Mouse (Mus musculus) MN1 (cell line): ENCODE data around the gene Cherp.

Experiments
- DNase-seq: peaks from one replicate; pipeline ENCODE4 v3.0.0-alpha.2; 2016; ENCODE audit warnings: low spot score

Gene Cherp

DNA sequence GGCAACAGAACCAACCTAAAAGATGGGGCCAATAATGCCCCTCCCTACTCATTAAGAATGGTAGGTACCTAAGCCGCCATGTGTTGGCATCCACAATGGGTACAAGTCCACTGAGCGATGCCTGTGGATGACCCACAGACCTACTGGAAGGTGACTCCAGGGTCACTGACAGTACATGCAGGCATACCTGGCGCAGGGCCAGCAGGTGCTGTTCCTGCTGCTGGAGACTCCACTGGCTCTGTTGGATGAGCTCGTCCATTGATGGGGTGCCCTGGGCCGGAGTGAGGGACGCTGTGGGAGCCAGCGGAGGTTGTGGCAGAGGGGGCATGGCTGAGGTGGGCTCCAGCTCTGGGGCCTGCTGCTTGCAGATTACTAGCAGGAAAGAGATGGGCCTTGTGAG, 4.3 kb downstream of the Cherp start:
- DNase-seq: no peak

DNA sequence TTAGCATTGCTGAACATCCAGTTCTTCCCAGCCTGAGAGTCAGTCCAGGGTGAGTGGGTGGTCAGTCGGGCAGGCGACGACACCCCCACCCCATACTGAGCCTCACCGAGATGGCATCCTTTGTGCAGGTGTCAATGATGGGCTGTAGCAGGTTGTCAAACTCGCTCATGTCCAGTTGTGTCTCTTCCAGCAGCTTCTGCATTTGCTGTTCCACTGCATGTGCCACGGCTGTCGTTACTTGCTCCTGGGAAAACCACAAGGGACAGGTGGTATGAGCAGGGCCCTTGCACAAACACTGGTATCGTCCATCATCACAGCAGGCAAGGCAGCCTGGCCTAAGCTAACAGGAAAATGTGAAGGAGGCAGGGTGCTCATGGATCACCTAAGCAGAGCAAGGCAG, 5.0 kb downstream of the Cherp start:
- DNase-seq: no peak

DNA sequence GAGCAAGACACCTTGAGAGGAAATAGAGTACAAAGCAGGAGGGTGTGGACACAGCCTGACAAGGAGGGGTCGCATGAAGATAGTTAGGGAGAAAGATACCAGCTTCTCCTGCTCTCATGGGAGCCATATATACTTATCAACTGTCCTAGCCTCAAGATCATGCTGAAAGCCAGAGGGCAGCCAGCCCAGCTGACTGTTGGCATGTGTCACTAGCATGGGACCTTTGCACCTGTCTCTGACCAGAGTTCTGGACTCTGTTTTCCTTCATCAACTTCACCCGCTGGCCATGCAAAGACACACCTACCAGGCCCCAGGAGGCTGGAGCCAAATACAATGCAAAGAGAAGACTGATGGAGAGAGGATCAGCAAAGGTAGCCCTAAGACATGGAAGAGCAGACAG, 5.8 kb downstream of the Cherp start:
- DNase-seq: no peak

DNA sequence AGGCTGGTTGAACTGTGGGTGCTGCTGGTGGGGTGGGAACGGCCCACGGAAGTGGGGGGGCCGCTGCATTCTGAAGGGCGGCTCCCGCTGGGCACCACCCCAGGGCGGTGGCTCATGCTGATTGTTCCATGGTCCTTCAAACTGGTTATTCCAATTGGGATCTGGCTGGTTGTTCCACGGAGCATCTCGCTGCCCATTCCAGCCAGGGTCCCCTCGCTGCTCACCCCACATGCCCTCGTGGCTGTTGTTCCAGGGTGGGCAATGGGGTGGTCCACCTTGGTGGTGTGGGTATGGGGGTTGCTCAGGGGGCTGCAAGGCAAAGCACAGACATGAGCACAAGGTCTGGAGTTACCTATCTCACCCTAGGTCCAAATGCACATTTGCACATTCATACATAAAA, 10.8 kb downstream of the Cherp start:
- DNase-seq: no peak

DNA sequence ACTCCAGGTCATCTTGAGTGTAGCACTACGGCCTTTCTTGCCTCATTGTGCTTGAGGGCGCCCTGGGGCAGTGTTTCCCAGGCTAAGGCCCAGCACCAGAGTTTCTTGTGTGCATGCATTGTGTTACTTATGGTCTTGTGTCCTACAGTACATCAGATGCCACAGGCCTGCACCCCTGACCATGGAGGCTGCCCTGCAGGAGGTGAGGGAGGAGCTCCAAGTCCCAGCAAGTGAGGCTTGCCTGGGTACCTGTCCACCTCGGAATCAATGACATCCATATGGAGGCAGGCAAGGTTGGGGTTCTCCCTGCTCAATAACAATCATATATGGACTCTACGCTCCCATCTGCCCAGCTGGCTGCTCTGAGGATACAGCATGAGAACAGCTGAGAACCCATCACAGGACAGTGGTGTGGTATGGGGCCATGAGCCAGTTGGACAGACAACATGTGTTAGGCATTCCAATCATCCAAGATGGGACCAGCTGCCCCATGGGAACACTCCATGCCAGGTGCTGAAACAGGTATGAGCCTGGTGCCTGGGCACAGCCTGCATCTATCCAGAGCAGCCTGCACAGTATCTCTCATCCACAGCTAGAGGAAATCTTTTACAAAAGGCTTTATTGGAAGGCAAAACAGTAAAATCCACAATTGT, 15.0 kb downstream of the Cherp start:
- DNase-seq: no peak

DNA sequence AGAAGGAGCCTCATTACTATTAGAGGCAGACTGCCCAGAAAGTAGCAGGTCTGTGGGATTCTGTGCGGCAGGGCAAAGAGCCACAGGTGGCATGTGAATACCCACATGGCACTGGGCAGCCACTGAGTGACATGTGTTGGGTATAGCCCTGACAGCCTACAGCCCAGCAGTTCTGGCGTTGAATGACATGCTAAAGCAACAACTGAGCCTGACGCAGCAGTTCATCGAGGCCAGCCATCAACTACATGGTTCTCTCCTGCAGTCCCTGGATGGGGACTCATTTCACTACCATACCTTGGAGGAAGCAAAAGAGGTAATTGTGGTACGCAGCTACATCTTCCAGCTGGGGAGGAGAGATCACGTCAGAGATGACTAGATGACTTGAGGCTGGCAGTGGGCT, 16.6 kb downstream of the Cherp start:
- no peak for DNase-seq

DNA sequence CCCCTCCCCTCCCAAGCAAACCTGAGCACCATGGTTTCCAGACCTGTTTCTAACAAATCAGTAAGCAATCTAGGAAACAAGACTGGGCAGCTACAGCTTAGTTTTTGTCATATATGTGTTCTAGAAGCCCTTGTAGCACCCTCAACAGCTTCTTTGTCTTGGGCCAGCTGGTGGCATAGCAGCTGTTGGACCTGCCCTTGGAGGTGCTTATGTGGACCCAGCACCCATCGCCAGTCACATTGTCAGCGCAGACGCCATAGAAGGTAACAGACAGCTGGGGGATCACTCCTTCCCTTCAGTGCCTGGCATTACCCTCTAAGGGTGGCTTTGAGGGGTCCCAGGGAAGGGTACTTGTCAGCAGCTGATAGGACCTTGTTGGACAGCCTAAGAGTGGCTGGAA, 17.2 kb downstream of the Cherp start:
- DNase-seq: no peak

DNA sequence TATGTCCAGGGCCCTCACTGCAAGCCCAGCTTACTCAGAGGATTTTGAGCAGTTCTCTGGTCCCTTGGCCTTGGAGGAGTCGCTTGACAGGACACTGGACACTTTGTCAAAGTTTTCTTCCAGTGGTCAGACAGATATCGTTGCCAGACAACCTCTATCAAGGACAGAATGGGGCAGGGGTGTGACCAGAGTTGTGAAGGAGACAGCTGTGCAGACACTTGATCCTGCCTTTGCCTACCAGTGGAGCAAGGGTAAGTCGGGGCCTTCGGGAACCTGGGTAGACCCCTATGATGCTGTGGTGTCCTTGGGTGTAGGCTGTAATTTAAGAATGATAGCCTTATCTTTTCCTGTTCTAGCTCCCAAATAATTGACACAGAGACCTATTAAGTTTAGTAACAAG, 19.7 kb downstream of the Cherp start:
- DNase-seq: no peak

DNA sequence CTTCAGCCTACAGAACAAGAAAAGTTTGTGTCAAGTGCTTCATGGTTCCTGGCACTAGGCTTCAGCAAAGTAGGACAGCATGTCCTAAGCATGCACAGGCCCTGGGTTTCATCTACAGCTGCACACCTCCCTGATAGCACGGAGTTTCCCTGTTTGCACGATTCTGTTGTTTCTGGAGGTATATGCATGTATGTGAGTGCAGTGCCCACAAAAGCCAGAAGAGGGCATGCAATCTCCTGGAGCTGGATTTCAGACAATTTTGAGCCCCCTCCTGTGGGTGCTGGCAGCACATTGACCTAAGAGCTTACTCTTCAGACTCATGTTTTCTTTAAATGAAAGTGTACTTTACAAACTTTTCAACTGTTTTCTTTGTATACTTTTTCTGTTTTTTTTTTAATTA, 21.1 kb downstream of the Cherp start:
- no peak for DNase-seq

DNA sequence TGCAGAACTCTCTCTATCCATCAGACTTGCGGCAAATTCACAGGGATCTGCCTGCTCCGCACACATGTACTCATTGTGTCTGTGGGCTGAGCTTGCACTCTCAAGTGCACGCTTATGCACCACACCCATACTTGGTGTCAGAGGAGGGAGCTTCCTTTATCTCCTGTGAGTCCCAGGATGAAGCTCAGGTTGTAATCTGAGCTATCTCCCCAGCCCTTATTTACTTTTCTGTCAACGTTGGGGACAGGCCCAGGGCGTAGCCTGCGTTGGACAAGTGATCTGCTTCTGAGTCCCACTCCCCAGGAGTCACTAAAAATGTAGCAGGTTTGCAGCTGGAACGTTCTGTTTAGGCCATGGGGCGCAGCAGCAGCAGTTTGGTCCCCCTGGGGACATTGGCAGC, 23.5 kb downstream of the Cherp start:
- no peak for DNase-seq

DNA sequence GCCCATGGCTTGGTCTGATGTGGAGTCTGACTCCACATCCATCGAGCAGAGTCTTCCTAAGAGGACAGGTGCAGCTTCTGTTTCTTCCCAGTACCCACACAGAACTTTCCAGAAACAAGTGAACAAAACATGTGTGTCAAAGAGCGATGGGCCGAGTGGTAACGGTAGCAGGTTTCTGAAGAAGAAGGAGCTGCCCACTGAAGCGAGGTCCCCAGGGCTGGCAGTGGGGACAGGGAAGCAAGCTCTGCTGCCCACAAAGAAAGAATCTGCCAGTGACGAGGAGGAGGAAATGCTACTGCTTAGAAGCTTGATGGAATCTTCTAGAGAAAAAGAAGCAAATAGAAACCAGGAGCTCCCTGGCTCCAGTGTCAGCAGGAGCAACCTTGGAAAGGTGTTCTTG, 30.0 kb downstream of the Cherp start:
- no peak for DNase-seq

DNA sequence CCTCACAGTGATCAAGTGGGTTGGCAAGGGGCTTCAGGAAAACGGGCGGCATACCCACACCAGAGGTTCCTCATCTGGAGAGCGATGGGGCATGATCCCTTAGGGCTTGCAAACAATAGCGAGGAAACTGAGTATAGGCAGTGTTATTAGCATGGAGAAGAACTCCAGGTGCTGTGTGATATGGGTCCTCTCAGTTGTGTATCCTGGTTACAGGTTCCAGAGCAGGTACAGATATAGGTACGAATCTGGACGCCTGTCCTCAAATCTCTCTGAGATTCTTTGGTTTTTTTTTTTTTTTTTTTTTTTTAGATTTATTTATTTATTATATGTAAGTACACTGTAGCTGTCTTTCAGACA, 31.1 kb downstream of the Cherp start:
- no peak for DNase-seq

DNA sequence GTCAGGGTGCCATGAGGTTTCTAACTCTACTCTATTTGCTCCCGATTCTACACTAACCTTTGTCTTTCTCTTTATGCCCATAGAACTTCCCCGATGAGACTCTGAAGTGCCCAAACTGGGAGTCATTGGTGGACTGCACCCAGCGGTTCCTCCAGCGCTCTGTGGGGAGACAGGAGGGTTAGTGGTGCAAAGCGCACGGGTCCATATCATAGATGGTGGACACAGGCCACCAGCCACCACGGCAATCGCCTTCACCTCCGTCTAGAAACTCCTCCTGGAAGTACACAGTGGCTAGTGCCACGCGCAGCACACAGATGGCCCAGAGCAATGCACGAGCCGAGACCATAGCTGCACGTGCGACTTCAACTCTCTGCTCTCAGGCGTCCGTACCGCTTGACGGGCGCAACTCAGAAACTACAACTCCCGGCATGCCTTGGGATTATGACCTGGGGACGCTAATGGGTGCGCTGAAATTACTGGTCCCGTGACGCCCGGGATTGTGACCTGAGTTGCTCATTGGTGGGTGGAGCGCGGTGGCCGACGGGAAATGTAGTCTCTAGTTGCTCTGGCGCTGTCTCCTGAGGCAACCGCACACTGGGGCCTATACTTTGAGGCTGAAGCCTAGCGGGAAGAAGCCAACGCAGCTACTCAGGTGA, 31.6 kb downstream of the Cherp start, which contains the start of the genes Calr3 and 1700030K09Rik:
Gene Calr3, minus strand, starts transcription at position 533 of the 656 bp plus-strand sequence.
Gene 1700030K09Rik, plus strand, starts transcription at position 543 of the 656 bp plus-strand sequence.
- DNase-seq: no peak

DNA sequence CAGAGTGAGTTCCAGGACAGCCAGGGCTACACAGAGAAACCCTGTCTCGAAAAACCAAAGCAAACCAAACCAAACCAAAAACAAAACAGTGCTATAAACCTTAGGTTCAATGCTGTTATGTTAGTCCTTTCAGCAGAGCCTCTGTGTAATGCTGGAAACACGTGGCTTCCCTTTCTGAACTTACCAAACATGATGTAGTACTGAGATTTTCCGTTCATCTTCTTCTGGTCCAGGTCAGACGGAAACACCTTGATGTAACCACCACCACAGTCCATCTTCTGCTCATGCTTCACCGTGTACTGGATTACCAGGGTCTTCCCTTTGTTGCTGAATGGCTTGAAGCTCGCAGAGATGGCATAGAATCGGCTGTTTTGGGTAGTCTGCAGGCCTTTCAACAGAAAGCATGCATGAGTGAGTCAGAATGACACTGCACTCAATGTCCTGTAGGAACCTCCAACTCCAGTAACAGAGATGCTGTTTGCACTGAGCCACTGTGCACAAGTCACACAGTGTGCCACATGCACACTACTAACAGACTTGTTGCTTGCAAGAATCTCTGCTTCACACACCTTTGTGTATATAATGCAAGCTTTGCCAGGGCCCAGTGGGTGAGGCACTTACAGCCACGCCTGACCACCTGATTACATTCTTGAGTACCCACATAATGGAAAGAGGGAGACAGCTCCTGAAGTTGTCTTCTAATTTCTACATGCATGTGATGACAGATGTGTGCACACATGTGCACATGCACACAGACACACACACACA, 36.6 kb downstream of the Cherp start:
- DNase-seq: no peak

DNA sequence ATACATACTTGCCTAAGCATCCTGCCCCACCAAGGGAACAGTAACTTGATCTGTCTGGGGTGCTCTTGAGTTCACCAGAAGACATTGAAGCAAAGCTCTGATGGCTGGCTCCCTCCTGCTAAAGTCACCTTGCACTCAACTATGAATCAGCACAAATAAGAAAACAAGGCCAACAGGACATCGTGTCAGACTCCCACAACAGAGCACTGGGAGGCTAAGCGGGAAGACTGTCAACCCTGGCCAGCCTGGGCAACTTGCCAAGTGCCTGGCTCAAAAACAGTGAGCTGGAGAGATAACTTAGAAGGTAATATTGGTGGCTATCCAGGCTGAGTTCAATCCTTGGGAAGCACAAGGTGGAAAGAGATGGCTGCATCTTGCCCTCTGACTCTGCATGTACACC, 40.1 kb downstream of the Cherp start:
- DNase-seq: peak; percentile 88

DNA sequence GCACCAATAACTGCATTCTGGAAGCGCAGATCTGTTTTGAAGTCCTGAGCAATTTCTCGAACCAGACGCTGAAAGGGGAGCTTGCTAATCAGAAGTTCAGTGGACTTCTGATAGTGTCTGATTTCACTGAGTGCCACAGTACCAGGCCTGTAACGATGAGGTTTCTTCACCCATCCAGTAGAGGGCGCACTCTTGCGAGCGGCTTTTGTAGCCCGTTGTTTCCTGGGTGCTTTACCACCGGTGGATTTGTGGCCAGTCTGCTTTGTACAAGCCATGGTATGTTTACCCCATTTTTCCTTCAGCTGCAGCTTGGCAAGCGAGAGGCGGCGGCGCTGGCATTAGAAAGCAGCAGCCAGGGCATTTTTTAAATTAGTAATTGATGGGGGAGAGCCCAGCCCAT, 45.4 kb downstream of the Cherp start:
- DNase-seq: no peak

DNA sequence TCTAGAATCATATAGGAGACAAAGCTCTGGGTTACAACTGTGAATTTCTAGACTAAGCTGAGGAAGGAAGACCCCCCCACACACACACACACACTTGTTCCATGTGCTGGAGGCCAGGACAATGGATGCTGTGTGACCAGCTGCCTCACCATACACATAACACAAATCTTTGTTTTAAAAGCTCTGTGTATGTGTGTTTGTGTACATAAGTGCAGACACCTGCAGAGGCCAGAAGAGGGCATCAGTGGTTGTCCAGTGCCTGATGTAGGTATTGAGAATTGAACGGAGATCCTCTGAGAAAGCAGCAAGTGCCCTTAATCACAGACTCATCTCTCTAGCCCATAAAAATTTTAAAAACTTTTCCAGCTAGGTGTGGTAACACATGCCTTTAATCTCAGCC, 52.1 kb downstream of the Cherp start:
- no peak for DNase-seq

DNA sequence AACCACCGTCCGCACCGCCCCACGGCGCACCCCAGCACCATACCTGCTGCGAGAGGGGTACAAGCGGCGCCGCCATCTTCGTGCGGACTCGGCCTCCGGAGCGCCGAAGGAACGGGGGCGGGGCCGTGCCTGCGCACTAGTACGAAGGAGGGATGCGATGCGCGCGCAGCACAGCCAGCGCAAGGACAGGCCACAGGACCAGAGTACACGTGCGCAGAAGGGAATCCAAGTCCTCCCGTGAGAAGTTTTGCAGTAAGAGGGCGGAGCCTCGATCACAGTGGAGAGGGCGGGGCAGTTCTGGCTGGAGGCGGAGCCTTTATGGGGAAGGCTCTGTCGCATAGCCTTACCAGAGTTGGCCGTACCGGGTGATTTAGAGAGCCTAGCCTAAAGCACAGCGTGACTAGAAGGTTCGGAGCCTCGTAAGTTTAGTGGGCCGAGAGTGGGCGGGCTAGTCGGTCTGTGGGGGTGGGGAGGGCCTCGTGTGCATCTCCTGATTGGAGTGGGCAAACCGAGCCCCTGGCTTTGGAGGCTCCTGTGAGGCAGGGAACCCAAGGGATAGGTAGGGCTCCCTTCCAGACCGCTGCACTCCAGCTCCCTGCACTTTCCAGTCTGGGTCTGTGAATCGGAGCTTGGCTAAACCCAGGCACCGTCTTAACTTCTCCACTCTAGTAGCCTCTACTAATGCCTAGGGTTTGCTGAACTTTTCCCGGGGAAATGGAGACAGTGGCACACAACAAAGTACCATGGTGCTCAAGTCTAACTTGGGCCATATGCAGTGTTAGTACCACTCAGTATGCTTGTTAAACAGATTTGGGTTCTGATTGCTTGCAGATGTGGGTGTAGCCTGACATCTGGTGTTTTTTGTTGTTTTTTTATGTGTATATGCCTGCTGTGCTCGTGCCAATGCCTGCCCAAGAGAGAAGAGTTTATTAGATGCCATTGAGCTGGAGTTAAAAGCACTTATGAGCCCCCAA, 53.4 kb downstream of the Cherp start, which contains the start of gene Eps15l1:
Gene Eps15l1, minus strand, starts transcription at position 99 of the 974 bp plus-strand sequence.
- peak; percentile 100 for DNase-seq

DNA sequence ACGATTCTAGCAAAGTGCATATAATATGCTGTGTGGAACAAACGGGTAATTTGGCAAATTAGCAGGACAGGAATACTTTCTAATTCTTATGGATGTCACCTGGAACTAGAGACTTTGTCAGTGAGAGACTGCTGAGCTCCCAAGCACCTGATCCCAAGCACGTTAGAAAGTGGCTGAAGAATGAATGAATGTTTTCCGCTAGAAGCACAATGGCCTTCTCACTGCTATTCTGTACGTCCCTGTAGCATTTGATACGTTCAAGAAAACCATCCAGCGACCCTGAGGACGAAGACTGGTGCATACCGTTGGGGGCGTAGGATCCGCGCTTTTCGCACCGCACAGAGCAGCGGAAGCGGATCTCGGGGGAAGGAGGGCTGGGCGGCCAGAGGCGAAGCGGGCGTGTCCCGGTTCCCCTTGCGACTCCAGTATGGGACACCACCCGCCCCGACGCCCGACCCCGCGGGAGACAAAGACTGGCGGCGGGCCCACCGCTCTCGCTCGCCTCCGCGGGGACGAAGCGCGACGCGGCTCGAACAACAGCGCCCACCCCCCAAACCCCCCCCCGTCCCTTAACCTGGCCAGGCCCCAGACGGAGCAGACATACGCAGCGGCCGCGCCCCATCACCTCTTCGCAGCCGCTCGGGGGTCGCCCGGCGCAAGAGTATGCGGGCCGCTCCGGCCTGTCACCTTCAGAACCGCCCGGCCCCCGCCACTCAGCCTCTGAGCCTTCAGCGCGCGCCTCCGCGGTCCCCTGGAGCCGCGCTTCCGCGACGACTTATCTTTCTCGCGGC, 54.3 kb downstream of the Cherp start:
- DNase-seq: peak; percentile 55

DNA sequence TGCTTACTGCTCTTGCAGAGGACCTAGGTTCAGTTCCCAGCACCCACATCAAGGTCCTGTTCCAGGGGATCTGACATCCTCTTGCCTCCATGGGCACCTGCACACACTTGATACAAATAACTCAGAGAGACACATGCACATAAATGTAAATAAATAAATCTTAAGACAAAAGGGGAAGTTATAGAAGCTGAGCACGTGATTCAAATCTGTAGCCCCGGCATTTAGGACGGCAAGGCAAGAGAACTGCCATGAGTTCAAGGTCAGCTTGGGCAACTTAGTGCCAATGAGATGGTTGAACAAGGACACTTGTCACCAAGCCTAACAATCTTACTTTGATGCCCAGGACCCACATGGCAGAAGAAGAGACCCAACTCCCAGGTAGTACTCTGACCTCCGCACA, 57.0 kb downstream of the Cherp start:
- DNase-seq: no peak

DNA sequence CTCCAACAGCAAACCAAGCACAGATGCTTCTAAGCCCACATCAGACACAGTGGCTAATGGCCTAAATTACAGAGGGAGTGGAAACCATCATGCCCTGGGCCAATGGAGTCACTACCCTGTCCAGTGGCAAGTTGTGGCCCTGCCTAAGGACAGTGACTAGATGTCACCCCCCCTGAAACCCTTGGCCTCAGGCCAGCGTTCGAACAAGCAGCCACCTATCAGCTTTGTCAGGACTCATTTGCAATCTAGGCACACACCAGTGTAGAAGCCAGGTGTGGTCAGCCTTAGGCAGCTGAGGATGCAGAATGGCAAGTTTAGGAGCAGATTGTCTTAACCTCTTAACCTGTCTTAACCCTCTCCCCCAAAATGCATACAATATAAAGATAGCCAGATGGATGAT, 59.8 kb downstream of the Cherp start:
- DNase-seq: no peak
